Mouse (Mus musculus) myocyte (in vitro differentiated cells): ENCODE measurements at regions not wholly inside any gene's neighbourhood (a gene's known extent, or its start where the extent isn't known, plus 50 kb on each side); places are given as distances from the start of the nearest gene placed in this dataset.

Experiments used
- POLR2A ChIP-seq: IDR thresholded peaks from one replicate; pipeline ENCODE4 v1.6.1; 2011; ENCODE audit warnings: low read depth, mild to moderate bottlenecking, control low read depth, moderate library complexity; ENCODE audit not compliant: insufficient read length
- TCF12 ChIP-seq: IDR thresholded peaks from one replicate; pipeline ENCODE4 v1.6.1; 2011; ENCODE audit warnings: mild to moderate bottlenecking, control low read depth; ENCODE audit not compliant: poor library complexity, insufficient read depth, severe bottlenecking

- TF ChIP-seq TCF12 (no peak), POLR2A (no peak)
Measured at GRCm38 (mm10) chr5:64703091-64703872, 99.9 kb upstream of the Klf3 start.
